Mouse (Mus musculus) MN1 (cell line): Measurements from ENCODE around the gene Lmo2.

Experiments used
- DNase-seq: peaks from one replicate; pipeline ENCODE4 v3.0.0-alpha.2; 2016; ENCODE audit warnings: low spot score

Lmo2 gene

DNA sequence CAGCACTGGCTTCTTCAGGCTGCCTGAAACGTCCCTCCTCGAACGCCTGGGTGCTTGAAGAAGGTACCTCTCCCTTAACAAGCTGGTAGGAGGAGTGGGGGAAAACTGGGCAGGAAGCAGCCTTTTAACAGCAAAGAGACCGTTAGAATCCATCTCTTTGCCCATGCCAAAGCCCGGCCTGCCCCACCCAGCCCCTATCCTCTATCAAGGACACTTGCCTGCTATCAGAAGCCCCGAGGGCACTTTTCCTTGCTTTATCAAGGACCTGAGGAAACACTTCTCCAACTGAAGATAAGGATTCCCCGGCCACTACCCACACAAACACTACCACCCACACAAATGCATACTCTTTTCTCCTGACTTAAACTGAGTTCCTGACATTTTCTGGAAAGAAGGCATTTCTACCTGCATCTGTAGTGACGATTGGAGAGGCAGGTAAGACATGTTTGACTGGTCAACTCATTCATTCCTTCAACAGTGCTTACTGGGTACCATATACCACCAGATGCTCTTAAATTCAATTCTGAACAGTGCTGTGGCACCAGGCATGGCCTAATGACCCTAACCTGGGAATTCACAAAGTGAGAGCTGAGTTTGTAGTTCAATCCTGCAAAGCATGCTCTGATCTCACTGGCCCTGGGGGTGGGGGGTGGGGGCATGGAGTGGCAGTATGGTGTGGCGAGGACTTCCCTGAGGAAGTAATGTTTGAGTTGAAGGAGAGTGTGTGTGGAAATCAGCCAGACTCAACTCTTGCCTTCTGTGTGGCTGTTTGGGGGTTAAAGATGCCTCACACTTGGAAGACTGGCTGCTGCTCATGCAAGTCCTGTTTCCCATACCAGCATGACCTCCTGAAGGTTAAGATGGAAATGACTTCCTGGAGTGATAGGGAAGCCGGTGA, at the start of gene Lmo2:
Gene Lmo2 (plus strand): TSS at position 338 of the 898 bp plus-strand sequence.
- DNase-seq: no peak

DNA sequence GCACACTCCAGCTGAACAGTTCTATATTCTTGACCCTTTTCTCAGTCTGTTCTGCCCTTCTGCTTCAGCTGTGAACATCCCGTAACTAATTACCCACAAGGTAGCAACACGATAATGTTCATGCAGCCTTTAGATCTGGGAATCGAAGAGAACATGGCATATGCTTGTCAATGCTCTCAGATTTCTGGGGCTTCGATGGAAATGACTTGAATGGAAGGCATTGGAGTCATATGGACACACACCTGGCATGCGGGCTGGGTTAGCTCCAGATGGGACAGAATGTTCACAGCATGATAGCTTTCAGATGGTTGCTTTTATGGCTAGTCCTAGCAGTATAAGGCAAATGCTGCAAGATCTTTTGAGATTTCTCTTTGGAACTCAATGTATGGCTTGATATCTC, 47.2 kb upstream of the Lmo2 start:
- no peak for DNase-seq

DNA sequence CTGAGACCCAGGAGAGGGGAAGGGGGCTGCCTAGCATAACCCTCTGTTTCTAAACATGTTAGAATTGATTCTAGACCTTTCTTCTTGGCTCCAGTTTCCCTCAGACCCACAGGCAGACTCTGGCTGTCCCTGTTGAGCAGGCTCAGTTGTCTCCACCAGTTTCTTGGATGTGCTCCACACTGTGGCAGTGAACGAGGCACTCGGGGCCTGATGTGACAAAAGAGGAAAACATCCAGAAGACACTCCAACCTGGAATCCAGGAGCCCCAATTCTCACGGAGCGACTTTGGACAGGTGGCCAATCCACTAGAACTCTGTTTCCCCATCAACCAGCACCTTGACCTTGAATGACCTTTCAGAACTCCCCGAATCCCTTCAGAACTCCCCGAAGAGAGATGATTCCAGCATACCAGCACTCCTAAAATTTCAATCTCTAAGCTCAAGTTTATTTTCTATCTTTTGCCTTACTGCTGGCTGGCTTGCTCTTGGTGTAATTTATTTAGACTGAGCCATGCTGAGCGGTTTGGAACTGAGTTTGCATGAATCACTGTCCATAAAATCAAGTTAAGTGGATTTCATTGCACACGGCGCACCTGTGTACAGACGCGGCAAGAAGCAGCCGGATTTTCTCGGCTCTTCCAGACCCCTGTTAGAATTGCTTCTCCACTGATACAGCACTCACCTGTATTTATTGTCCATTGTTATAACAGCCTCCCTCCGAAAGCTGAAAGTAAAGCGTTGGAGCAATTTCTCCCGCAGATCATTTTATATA, 45.1 kb upstream of the Lmo2 start:
- DNase-seq: no peak

DNA sequence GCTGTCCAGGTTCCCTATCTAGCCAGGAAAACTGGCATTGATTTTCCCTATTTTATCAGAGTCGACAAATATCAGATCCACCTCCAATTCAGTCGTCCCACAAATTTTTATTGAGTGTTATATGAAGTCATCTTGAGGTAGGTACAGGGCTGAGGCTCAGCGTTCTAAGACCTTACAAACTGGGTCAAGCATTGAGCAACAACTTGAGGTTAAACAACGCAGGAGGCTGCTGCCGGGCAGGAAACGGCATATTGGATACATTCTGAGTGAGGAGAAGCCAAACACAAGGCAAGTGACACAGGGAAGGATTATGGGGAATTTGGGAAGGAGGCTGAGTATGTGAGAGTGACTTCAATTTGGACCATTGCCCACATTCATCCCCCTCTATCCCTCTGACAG, 44.5 kb upstream of the Lmo2 start:
- no peak for DNase-seq

DNA sequence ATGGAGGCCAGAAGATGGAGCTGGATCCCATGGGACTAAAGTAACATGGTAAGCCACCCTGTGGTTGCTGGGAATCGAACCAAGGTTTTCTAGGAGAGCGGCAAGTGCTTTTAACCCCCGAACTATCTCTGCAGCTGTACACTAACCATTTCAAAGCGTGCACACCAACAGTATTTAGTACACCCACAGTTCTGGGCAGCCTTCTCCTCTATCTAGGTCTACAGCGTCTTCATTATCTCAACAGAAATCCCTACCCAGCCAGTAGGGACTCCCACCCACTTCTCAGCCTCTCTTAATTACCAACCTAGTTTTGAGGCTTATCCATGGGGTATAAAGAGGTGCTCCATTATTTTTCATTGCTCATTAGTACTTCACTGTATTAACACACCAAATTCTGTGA, 41.7 kb upstream of the Lmo2 start:
- no peak for DNase-seq

DNA sequence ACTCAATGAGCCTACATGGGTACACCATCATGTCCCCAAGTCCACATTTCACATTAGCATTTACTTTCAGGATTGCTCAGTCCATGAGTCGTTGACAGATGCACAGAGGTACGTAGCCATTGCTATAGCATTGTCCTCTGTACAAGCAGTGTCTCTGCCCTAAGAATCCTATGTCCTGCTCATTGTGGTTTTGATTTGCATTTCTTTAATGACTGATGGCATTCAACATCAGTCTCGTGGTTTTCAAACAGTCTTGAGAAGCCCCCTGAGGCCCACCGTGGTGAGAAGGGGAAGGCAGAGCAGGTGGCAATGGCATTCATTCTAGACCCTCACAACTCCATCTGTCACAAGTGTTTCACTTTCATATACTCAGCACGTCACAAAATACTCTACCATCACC, 40.4 kb upstream of the Lmo2 start:
- no peak for DNase-seq

DNA sequence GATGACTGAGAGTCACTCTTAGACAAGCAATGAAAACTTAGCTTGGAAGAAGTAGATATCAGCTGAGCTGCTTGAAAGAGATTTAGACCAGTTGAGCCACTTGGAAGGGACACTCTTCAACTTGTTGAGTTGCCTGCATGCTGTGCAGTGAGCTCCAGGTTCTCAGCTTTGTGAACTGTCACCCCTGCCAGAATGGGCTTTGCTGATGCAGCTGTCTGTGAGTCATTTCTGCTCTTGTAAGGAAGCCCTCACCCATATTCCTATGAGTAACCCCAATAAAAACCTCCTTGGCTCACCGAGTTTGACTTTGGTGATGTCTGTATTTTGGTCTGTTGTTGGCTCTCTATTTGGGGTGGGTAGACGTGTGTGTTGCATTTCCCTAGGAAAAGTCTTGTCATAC, 39.4 kb upstream of the Lmo2 start:
- DNase-seq: no peak

DNA sequence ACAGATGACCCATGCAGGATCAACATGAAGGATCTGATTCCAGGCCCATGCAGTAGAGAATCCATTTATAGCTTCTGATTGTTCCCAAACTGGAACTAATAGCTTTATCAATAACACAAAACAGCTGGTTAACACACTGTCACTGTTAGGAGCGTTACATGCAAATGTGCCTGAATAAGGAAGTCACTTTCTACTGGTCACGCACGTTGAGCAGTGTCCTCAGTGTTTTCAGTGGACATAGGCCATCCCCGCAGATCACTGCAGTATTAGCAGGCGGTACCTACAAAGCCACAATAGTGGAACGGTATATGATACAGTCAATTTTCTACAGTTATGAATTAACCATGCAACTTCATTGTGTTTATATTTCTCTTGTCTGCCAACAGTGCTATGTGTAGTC, 38.3 kb upstream of the Lmo2 start:
- no peak for DNase-seq

DNA sequence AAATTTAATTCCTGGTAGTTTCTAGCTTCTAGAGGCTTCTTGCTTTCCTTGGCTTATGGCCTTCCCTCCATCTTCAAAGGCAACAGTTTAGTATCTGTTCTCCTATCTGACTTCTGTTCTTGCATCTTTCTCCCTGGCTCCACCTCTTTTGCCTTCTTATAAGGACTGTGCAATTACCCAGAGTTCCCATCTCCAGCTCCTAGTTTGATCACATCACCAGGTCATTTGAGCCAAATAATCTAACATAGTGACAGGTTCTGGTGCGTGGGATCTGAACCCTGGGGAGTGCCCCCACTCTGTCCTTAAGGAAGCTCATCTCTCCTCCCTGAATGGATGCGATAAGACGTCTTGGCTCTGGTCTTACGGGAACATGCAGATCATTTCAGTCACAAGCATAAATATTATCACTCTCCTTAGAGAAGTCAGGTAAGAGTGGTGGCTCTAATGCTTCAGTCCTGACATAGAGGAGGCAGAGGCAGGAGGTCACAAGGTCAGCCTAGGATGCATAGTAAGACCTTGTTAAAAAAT, 31.1 kb upstream of the Lmo2 start:
- DNase-seq: no peak

DNA sequence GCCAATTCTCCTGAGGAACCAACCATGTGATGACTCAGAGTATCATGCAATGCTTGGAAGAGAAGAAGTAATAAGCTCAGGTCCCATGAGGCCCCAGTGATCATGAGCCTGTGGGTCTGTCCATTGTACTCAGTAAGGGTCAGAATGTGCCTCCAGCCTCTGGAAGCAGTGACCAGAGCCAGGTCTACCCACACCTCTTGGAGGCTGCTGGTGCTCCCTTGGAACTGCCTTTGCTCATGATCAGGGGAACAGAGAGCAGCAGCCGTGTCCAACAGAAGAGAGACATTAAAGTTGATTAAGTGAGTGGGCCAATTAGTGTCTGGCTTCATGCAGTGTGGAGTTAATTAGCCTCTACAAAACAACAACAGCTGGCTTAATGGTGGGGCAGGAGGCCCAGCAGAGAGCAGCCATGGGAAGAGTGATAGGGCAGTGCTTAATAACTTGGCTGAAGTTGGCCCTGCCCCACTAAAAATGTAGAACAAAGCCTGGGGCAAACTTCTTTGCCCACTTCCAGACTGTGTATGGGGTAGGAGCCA, 30.1 kb upstream of the Lmo2 start:
- DNase-seq: peak; percentile 64

DNA sequence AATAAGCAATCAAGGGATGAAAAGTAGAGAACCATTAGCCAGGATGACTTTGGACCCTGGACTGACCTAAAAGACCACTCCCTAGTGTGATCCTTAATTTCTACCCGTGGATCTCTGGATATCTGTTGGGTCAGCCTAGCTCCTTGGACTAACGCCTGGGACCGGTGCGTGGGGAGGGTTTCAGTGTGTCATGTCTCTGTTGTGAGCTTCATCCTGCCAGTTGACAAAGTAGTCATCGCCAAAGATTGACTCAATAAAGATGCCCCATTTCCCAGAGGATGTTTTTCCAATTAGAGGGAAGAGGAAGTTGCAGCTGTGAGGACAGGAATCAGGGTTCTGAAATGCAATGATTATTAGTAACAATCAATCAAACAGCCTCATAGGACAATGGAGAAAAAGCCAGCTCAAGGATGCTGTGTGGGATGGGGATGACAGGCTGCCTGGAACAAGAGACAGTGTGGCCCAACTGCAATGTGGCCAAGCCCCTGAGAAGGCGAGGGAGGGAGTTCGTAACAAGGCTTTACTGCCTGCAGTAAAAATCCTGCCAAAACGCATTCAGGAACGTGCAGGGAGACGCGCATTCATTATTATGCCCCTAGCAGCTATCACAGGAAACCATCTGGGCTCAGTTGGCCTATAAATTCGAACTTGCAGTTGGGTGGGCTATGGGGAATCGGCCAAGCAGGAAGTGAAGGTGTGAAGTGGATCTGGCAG, 27.3 kb upstream of the Lmo2 start:
- no peak for DNase-seq

DNA sequence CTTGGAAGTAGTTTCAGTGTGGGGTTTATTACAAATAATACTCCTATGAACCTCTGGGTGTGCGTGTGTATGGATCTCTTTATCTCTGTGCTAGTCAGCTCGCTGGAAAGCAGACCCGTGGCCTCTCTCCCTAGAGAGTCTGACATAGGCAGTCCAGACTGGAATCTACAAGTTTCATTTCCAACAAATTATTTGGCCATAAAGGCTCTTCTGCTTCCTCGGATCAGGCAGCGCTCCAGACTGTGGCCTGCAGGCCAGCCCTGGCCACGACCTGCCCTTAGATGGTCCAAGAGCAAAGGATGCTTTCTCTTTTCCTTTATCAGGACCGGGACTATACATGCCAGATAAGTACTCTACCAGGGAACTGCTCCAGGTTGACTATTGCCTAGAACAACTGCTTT, 26.3 kb upstream of the Lmo2 start:
- peak; percentile 32 for DNase-seq

DNA sequence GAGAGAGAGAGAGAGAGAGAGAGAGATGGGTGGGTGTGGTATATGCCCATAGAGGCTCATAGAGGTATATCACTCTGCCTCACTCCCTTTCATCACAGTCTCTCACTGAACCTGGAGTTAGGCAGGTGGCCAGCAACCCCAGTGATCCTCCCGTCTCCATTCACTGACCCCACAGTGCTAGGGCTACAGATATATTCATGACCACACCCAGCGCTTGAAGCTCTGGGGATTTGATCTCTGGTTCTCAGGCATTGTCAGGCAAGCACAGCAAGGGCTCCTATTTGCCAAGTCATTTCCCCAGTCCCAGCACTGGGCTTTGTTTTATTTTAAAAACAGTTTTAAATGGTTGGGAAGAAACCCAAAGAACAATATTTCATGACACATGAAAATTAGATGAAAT, 25.8 kb upstream of the Lmo2 start:
- peak; percentile 18 for DNase-seq

DNA sequence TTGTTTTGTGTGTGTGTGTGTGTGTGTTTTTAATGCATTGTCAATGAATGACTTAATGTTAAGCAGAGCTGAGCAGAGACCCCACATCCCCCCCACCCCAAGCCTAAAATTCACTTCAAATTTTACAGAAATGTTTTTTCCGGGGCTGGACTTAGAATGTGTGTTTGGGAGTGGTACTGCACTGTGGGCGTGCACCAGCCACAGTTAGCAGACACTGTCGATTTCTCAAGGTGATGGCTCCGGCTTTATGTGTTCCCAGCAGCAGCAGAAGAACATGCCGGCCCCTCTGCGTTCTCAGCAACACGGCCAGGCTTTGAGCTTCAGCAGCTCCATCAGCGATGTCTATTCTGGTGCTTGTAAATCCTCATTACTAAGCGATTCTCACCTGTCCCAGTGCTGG, 25.3 kb upstream of the Lmo2 start:
- no peak for DNase-seq

DNA sequence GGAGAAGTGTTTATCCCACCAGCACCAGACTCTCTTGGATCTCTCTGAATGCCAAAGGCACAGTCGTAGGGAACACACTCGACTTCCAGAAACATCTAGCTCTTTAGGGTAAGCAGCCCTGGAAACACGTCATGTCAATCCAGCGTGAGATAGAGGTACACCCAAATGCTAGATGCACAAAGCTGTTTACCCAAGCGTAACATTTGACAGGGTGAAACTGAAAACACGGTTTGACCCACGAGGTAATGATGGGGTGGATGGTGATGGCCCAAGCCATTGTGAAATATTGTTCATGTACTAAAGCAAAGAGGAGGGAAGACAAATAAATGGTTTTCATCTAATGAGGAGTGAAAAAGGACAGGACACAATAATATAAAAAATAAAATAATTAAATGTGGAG, 23.5 kb upstream of the Lmo2 start:
- no peak for DNase-seq

DNA sequence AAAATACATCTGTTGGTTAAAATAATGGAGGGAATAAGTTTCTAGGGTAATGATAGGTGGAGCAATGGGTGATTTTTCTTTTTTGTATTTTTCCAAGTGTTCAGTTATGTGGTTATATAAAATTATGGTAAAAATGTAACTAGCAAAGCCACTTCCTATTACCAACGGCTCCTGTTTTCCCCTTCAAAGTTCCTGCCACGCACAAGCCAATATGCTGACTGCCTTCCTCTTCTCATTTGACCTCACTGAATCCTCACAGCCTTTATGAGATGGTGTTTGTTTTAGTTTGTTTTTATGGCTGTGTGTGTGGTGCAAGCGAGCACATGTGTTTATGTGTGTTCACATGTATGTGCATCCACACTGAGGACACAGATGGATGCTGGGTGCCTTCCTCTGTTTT, 23.1 kb upstream of the Lmo2 start:
- DNase-seq: no peak

DNA sequence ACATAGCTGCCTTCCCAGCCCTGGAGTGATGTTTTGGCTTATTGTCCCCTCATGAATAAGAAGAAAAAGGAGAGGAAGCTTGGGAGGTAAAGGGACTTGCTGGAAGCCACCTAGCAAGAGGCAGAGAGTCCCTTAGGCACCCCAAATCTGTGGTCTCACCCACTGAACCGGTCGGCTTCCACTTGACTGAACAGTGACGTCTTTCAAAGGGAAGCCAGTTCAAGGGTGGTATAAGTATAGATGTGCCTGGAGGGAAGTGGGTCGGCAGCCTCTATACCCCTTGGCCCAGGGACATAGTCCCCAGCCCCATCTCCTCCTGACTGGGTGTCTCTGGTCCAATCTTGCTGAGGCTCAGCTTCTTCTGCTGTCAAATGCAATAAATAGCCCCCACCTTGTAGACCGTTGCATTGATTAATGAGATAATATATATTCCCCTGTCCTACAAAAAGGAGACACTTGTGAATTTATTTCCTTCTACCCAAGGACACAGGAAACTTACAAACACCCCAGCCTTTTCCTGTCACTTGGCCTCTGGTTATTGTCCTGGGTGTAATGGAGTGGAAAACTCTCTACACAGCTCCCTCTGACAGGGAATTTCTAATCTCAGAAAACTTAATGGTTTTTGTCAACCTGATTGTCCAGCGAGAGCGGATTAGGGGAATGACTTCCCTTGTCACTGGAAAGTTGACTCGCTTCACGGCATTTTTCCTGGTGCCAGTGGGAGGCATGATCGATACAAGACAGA, 21.9 kb upstream of the Lmo2 start:
- DNase-seq: peak; percentile 24

DNA sequence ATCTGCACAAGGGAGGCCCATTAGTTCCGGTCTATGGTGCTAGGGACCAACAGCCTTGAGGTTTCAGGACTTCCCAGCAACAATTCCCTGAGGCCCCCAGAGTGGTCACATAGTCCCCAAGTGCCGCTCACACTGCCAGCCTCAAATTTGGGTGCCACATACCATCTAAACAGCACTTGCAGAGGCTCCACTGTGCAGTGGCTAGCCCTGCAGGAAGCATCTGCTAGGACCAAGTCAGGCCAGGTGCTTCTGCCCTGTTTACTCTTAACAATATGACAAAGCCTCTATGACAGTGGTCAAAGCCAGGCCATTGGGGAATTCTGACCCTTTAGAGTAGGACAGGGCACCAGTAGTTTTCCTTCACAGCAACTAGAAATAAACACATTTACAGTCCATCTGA, 21.1 kb upstream of the Lmo2 start:
- DNase-seq: no peak

DNA sequence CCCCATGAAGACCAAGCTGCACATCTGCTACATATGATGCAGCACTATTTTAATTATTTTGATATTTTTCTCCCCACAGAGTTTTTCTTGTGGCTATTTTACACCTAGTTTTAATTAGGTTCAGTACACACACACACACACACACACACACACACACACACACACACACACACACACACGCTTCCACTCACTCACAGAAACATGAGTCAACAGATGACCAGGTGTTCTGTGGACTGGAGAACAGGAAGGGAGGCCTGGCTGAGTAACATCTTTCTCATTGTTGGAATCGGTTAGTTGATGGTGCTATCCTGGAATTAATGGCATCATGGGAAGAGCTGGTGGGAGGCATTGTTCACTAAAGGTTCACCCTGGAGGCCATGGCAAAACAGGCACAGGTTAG, 20.1 kb upstream of the Lmo2 start:
- DNase-seq: no peak

DNA sequence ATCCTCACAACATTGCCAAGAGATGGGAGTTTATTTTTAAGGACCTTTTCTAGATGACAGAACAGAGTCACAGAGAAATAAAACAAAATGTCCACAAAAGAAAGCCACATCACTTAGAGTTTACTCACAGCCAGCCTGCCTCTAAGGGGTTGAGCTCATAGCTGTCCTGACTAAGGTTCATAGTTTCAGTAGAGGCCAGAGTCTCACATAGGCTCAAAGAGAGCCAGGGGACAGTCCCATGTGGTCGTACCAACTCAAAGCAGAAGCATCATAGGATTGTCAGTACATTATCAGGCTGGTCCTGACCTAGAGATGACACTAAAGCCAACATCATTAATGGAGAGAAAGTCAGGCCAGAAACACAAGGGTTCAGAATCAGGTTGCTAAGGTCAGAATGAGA, 19.2 kb upstream of the Lmo2 start:
- no peak for DNase-seq

DNA sequence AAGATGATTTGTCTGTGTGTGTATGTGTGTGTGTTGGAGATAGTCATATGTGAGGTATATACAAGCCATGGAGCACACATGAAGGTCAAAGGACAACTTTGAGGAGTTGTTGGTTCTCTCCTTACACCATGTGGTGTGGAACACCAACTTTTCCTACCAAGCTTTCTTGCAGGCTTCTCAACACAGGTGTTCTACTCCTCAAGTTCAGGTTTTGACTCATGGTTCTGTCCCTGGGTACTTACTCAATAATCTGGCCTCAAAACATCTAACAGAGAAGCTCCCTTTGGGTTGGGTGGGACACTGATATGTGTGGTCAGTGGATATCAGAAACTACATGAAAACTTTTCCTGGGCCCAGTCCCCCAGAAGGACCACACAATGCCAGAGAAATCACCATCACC, 18.8 kb upstream of the Lmo2 start:
- DNase-seq: no peak

DNA sequence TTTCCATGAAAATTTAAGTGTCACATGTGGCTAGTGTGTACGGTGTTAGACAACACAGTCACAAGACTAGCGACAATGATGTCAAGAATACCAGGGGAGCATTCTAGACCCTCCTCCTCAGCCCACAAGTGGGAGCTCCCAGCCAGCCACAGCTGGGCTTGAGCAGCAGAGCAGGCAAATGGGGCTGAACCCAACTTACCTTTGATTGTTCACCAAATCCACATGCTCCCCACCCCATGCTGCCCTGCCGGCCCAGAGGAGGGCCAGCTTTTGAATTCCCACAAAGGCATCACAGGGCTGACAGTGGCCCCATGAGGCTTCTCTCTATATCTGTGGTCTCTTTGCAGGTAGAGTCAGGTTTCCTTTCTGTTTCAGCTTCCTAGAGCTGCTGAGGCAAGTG, 16.7 kb upstream of the Lmo2 start:
- DNase-seq: no peak
